Mouse (Mus musculus) thymus, adult 2 months (tissue): ENCODE results near the gene Per1. TPM values are rescaled to one million over a fixed set of nuclear protein-coding genes. Genes with fewer than 3 reads are reported as not detected.
A peak's percentile ranks its signal among the peaks of the same experiment; 100 is the strongest.

Experiments used
- DNase-seq: peaks from one replicate; pipeline ENCODE4 v3.0.0; 2021
- H3K27ac ChIP-seq: fragments of 200-500 bp; 2 replicates; pipeline ENCODE4 v1.5.1; 2012; ENCODE audit warnings: low read length, control low read depth; ENCODE audit not compliant: control insufficient read depth, insufficient read depth
- H3K27me3 ChIP-seq: fragments of 200-500 bp; 2 replicates; pipeline ENCODE4 v1.6.1; 2012; ENCODE audit warnings: mild to moderate bottlenecking, low read length, moderate library complexity, mixed read lengths; ENCODE audit not compliant: control insufficient read depth, insufficient read depth
- H3K36me3 ChIP-seq: fragments of 200-500 bp; 2 replicates; pipeline ENCODE4 v1.6.1; 2012; ENCODE audit warnings: mild to moderate bottlenecking, low read length, moderate library complexity; ENCODE audit not compliant: control insufficient read depth, insufficient read depth
- H3K4me1 ChIP-seq: fragments of 200-500 bp; replicated peaks from 2 replicates; pipeline ENCODE4 v1.6.1; 2012; ENCODE audit warnings: low read length; ENCODE audit not compliant: control insufficient read depth, insufficient read depth
- H3K4me3 ChIP-seq: fragments of 200-500 bp; 2 replicates; pipeline ENCODE4 v1.5.1; 2012; ENCODE audit warnings: mild to moderate bottlenecking, low read length, control low read depth, moderate library complexity; ENCODE audit not compliant: control insufficient read depth, insufficient read depth
- CTCF ChIP-seq: fragments of 200-500 bp; IDR thresholded peaks from 2 replicates; pipeline ENCODE4 v1.5.1; 2012; ENCODE audit warnings: mild to moderate bottlenecking, control low read depth, low read length, moderate library complexity, borderline replicate concordance; ENCODE audit not compliant: control insufficient read depth, poor library complexity, insufficient read depth; ENCODE audit errors: extremely low read depth
- POLR2A ChIP-seq: fragments of 200-500 bp; IDR thresholded peaks from 2 replicates; pipeline ENCODE4 v1.6.1; 2012; ENCODE audit warnings: mild to moderate bottlenecking, low read length, control low read depth, moderate library complexity; ENCODE audit not compliant: control insufficient read depth, poor library complexity, insufficient read depth; ENCODE audit errors: extremely low read depth
- WGBS: fragments of 180-500 bp; shearing (Covaris S2); methylation state at CpG from one replicate; pipeline ENCODE4 v1.1.7; 2018; 5-methylcytosine and 5-hydroxymethylcytosine counted together
- polyA plus RNA-seq: library from polyadenylated mRNA; depleted of rRNA; stranded (reverse); fragments of >200 nt; gene quantifications from 2 replicates; pipeline ENCODE4 v1.2.3, GENCODE M21; 2012

Gene Per1
- polyA plus RNA-seq, 1 experiment: 28.0 TPM

- Histone ChIP-seq H3K36me3 (no peaks in the 10 kb centered on the region), H3K4me3 (peak overlapping the region; percentile 67), H3K27me3 (peaks cover 10% of the 10 kb centered on the region), H3K4me1 (peaks cover 25% of the 10 kb centered on the region), H3K27ac (no peak overlapping the region)
- WGBS: 10% methylated on average over 20 of the region's 20 CpGs
- TF ChIP-seq POLR2A: no peak
- no peak for DNase-seq
These were observed 31.1 kb downstream of the Per1 start for GRCm38 (mm10) chr11:69125919-69126705.

- Histone ChIP-seq H3K4me1 (peaks cover 19% of the 10 kb centered on the region), H3K27ac (no peak overlapping the region), H3K27me3 (peaks cover 6% of the 10 kb centered on the region), H3K36me3 (no peaks in the 10 kb centered on the region), H3K4me3 (no peak overlapping the region)
- WGBS: 77% methylated on average over 2 of the region's 2 CpGs
- TF ChIP-seq CTCF: no peak
- TF ChIP-seq POLR2A: no peak
- no peak for DNase-seq
These were observed 31.7 kb downstream of the Per1 start for GRCm38 (mm10) chr11:69126706-69127095.

- no peaks in the 10 kb centered on the region for H3K27me3 ChIP-seq
- H3K27ac ChIP-seq: no peak overlapping the region
- no peak for TF ChIP-seq CTCF
- no peak for TF ChIP-seq POLR2A
- peaks cover 12% of the 10 kb centered on the region for H3K4me1 ChIP-seq
- no peak for DNase-seq
- no peaks in the 10 kb centered on the region for H3K36me3 ChIP-seq
- 75% methylated on average over 8 of the region's 8 CpGs for WGBS
- H3K4me3 ChIP-seq: no peak overlapping the region
These were observed 33.6 kb downstream of the Per1 start for GRCm38 (mm10) chr11:69128426-69129122.

- 77% methylated on average over 5 of the region's 5 CpGs for WGBS
- Histone ChIP-seq H3K27ac (no peak overlapping the region), H3K36me3 (no peaks in the 10 kb centered on the region), H3K4me1 (peaks cover 11% of the 10 kb centered on the region), H3K27me3 (no peaks in the 10 kb centered on the region), H3K4me3 (no peak overlapping the region)
- DNase-seq: no peak
- TF ChIP-seq POLR2A (no peak), CTCF (no peak)
These were observed 38.5 kb downstream of the Per1 start for GRCm38 (mm10) chr11:69133566-69133922.

- TF ChIP-seq CTCF (peak; percentile 49; the same call in 1 of the 2 replicates), POLR2A (no peak)
- WGBS: 11% methylated on average over 34 of the region's 34 CpGs
- H3K4me1 ChIP-seq: peaks cover 11% of the 10 kb centered on the region
- H3K36me3 ChIP-seq: no peaks in the 10 kb centered on the region
- H3K27me3 ChIP-seq: no peaks in the 10 kb centered on the region
- H3K4me3 ChIP-seq: peak overlapping the region; percentile 32
- DNase-seq: peak; percentile 48
- H3K27ac ChIP-seq: no peak overlapping the region
These were observed 39.1 kb downstream of the Per1 start for GRCm38 (mm10) chr11:69133923-69134621.

GRCm38 (mm10) chr11:69134622-69134968, 39.6 kb downstream of the Per1 start:
- no peak for DNase-seq
- WGBS: 80% methylated on average over 8 of the region's 8 CpGs
- Histone ChIP-seq H3K4me1 (peaks cover 11% of the 10 kb centered on the region), H3K27ac (no peak overlapping the region), H3K4me3 (no peak overlapping the region), H3K36me3 (no peaks in the 10 kb centered on the region), H3K27me3 (no peaks in the 10 kb centered on the region)
- TF ChIP-seq CTCF: no peak
- TF ChIP-seq POLR2A: no peak
